Mouse (Mus musculus) kidney, embryonic 16.5 days (tissue): ENCODE results near the gene Gm49383. TPM values are rescaled to one million over a fixed set of nuclear protein-coding genes. Genes with fewer than 3 reads are reported as not detected.

ENCODE experiments used
- ATAC-seq: fragments of 200-750 bp; cut with Nextera tagmentation; 2 replicates; pipeline ENCODE4 v1.8.0; 2017; ENCODE audit warnings: moderate TSS enrichment; ENCODE audit not compliant: low FRiP score, low TSS enrichment
- H3K27ac ChIP-seq: fragments of 300-500 bp; sonication (generic); 2 replicates; pipeline ENCODE4 v1.5.1; 2014; ENCODE audit warnings: low read length
- H3K27me3 ChIP-seq: fragments of 300-500 bp; sonication (generic); 2 replicates; pipeline ENCODE4 v1.6.1; 2014; ENCODE audit warnings: low read length, control low read depth, mixed read lengths; ENCODE audit not compliant: insufficient read depth
- H3K36me3 ChIP-seq: fragments of 300-500 bp; sonication (generic); 2 replicates; pipeline ENCODE4 v1.6.1; 2014; ENCODE audit warnings: low read length, control low read depth, mixed read lengths; ENCODE audit not compliant: insufficient read depth
- H3K4me1 ChIP-seq: fragments of 300-500 bp; sonication (generic); 2 replicates; pipeline ENCODE4 v1.6.1; 2014; ENCODE audit warnings: low read length, control low read depth, mixed read lengths; ENCODE audit not compliant: insufficient read depth
- H3K4me2 ChIP-seq: fragments of 300-500 bp; sonication (generic); replicated peaks from 2 replicates; pipeline ENCODE4 v1.6.1; 2014; ENCODE audit warnings: low read depth, low read length
- H3K4me3 ChIP-seq: fragments of 300-500 bp; sonication (generic); 2 replicates; pipeline ENCODE4 v1.5.1; 2014; ENCODE audit warnings: mild to moderate bottlenecking, low read length
- H3K9ac ChIP-seq: fragments of 300-500 bp; sonication (generic); replicated peaks from 2 replicates; pipeline ENCODE4 v1.6.1; 2014; ENCODE audit warnings: low read length
- H3K9me3 ChIP-seq: fragments of 300-500 bp; sonication (generic); 2 replicates; pipeline ENCODE4 v1.6.1; 2016; ENCODE audit warnings: low read length, control low read depth
- WGBS: fragments of 180-500 bp; shearing (Covaris S2); extraction: QIAGEN DNeasy Blood & Tissue Kit; methylation state at CpG from one replicate; pipeline ENCODE4 v1.1.7; 2014; 5-methylcytosine and 5-hydroxymethylcytosine counted together
- polyA plus RNA-seq: library from polyadenylated mRNA; unstranded; fragments of >200 nt; fragmentation: Nextera tagmentation; extraction: Ambion mirVana; gene quantifications from 2 replicates; pipeline ENCODE4 v1.2.1, GENCODE M21; 2015

Gene Gm49383
- polyA plus RNA-seq, 1 experiment from 2014 or later: 32.6 TPM

DNA sequence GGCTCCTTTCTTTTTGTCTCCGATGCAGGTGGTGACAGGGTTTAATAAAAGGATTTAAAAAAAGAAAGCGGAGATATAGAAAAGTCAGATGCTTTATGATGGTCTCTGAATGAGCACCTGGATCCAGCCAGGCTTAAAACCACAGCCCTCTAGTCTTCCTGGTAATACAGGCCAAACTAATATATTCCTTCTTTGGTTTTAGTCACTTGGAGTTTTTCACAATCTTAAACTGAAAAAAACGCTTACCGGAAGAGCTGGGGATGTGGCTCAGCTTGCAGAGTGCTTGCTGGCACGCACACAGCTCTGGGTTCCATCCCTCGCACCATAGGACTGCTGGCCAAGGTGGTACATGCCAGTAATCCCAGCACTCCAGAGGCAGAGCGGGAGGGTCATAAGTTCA, 19.7 kb upstream of the Gm49383 start:
- H3K4me2 ChIP-seq: no peak overlapping the region
- no peak overlapping the region for H3K4me3 ChIP-seq
- no peak overlapping the region for H3K27ac ChIP-seq
- H3K27me3 ChIP-seq: no peaks in the 10 kb centered on the region
- H3K9me3 ChIP-seq: no peaks in the 10 kb centered on the region
- H3K9ac ChIP-seq: no peak overlapping the region
- H3K36me3 ChIP-seq: peaks cover 58% of the 10 kb centered on the region
- no peak for ATAC-seq
- WGBS: 95% methylated on average over 7 of the region's 7 CpGs
- 0 out of 2 replicates have a peak, but pooled peaks cover 8% of the 10 kb centered on the region for H3K4me1 ChIP-seq

DNA sequence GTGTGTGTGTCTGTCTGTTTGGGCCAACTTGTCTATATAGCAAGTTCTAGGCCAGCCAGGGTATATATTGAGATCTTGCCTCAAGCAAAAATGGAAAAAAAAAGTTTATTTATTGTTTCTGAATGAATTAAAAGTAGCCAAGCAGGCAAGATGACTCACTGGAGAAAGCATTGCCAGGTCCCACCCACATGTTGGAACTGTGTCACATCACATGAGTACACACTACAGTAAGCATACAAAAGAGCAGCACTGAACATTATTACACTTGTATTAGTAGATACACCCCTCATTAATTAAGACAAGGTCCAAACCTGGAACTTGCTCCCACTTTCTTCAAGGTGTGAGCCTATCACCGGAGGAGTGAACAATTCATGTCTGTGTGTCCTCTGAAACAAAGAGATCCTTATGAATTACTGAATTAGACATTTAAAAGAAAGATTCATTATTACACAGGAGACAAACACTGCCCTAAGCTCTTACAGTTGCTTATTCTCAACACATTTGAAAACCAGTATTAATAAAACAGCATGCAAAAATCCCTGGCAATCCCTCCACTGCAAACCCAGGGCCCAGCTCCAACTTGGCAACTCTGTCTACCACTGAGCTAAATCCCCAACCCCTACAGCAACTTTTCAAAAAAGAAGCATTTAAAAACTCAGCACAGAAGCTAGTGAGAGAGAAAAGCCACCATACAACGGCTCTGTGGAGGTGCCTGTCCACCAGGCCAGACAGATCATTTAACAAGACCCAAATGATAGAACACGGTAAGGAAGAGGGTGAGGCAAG, 18.3 kb upstream of the Gm49383 start:
- Histone ChIP-seq H3K36me3 (peaks cover 56% of the 10 kb centered on the region), H3K9ac (no peak overlapping the region), H3K4me1 (no peaks in the 10 kb centered on the region), H3K4me2 (no peak overlapping the region), H3K9me3 (no peaks in the 10 kb centered on the region), H3K27ac (no peak overlapping the region), H3K4me3 (no peak overlapping the region), H3K27me3 (no peaks in the 10 kb centered on the region)
- 88% methylated on average over 3 of the region's 3 CpGs for WGBS
- ATAC-seq: no peak

DNA sequence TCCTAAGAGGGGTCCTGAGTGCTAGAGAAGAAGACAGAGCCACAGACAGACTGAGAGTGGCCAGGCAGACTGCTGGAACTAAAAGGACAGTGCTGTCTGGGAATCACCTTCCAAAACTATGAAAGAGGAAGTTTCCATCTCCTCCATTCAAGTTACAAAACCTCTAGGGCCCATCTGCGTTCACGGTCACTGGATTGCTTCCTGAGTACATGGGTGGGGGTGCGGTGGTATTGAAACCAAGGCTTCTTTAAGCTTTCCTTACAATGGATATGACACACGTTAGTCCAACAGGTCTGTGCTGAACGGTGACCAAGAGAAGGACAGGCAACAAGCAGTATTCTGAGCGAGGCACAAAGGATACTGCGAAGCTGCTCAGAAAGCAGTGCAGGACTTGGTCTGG, 17.5 kb upstream of the Gm49383 start:
- H3K4me1 ChIP-seq: no peaks in the 10 kb centered on the region
- no peaks in the 10 kb centered on the region for H3K9me3 ChIP-seq
- H3K4me3 ChIP-seq: no peak overlapping the region
- H3K9ac ChIP-seq: no peak overlapping the region
- H3K27me3 ChIP-seq: no peaks in the 10 kb centered on the region
- peaks cover 60% of the 10 kb centered on the region for H3K36me3 ChIP-seq
- ATAC-seq: no peak
- WGBS: 91% methylated on average over 7 of the region's 7 CpGs
- no peak overlapping the region for H3K4me2 ChIP-seq
- no peak overlapping the region for H3K27ac ChIP-seq

DNA sequence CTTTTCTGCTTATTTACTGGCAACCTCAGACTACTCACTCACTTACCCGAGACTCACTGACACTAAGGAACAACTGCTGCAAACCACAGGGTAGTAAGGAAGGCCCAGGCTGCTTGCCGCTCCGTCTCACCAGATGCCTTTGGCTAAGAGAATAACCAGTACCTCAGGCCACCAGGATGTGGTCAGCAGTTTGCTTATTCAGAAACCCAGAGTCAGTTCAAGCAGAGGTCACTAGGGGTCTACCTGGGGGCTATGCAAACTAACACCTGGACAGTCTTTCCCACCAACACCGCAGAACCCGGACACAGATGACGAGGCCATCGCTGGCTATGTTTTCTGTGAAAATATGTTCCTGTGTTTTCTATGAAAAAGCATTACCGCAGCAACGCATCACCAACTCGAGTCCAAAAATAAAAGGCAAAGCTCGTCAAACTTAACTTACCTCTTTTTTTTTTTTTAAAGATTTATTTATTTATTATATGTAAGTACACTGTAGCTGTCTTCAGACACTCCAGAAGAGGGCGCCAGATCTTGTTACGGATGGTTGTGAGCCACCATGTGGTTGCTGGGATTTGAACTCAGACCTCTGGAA, 16.4 kb upstream of the Gm49383 start:
- no peak overlapping the region for H3K27ac ChIP-seq
- H3K4me1 ChIP-seq: no peaks in the 10 kb centered on the region
- WGBS: 93% methylated on average over 13 of the region's 13 CpGs
- H3K9ac ChIP-seq: no peak overlapping the region
- H3K4me2 ChIP-seq: no peak overlapping the region
- ATAC-seq: no peak
- H3K4me3 ChIP-seq: no peak overlapping the region
- H3K36me3 ChIP-seq: peaks cover 56% of the 10 kb centered on the region
- no peaks in the 10 kb centered on the region for H3K9me3 ChIP-seq
- no peaks in the 10 kb centered on the region for H3K27me3 ChIP-seq

DNA sequence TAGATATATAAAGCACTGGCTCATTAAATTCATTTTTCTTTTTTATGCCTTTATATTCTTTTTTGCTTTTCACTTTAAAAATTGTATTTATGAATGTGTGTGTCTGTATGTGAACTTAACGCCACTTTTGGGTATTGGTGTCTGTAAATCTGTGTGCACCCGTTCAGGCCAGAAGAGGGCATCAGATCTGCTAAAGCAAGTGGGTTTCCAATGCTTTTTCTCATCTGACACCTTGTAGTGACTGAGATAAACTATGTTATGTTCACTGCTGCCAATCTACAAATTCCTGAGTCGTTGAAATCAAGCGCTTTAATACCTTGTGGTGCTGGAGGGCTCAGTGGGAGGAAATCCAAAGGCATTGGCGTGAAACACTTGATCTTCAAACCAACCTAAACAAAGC, 14.2 kb upstream of the Gm49383 start:
- peaks cover 52% of the 10 kb centered on the region for H3K36me3 ChIP-seq
- H3K27ac ChIP-seq: no peak overlapping the region
- no peaks in the 10 kb centered on the region for H3K4me1 ChIP-seq
- WGBS: 72% methylated on average over 5 of the region's 5 CpGs
- H3K4me3 ChIP-seq: no peak overlapping the region
- H3K9ac ChIP-seq: no peak overlapping the region
- no peaks in the 10 kb centered on the region for H3K27me3 ChIP-seq
- H3K9me3 ChIP-seq: no peaks in the 10 kb centered on the region
- no peak for ATAC-seq
- H3K4me2 ChIP-seq: no peak overlapping the region

DNA sequence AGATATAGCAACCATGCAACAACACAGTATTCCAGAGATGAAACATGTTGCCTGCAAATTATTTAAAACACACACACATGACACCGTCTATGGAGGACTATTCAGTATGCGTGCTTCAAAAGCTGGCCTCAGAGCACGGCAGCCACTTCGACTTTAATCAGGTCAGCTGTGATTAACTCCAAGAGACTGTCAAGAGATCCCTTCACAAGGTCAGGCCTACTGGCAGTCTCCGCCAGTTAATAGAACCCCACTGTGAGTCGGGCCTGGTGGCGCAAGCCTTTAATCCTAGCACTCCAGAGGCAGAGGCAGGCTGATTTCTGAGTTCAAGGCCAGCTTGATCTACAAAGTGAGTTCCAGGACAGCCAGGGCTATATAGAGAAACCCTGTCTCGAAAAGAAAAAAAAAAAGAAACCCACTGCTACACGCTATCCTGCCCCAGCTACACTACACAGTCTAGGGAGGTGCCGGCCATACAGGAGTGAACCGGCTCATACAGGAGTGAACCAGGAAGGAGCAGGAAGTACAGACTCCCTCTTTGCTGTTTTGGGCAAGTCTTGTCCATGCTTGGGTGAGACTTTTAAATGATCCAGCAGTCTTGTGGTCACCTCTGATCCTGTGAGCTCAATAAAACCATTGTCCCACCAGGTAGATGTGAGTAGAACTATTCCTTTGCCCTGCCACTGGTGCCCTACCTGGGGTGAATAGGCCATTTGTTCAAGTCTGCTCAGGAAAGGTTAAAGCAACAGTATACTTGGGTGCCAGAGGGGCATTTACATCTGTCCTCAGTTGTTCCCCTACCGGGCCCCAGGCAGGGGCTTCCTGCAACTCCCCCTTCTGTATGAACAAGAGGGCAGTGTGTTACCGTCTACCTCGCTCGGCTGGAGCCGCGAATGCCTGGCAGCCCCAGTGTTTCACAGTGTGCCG, 13.4 kb upstream of the Gm49383 start:
- ATAC-seq: peak; percentile 68; the same call in 1 of the 2 replicates
- WGBS: 88% methylated on average over 18 of the region's 18 CpGs
- no peak overlapping the region for H3K27ac ChIP-seq
- H3K9me3 ChIP-seq: no peaks in the 10 kb centered on the region
- H3K4me3 ChIP-seq: no peak overlapping the region
- H3K36me3 ChIP-seq: peaks cover 48% of the 10 kb centered on the region
- no peak overlapping the region for H3K4me2 ChIP-seq
- no peak overlapping the region for H3K9ac ChIP-seq
- H3K4me1 ChIP-seq: no peaks in the 10 kb centered on the region
- H3K27me3 ChIP-seq: no peaks in the 10 kb centered on the region

DNA sequence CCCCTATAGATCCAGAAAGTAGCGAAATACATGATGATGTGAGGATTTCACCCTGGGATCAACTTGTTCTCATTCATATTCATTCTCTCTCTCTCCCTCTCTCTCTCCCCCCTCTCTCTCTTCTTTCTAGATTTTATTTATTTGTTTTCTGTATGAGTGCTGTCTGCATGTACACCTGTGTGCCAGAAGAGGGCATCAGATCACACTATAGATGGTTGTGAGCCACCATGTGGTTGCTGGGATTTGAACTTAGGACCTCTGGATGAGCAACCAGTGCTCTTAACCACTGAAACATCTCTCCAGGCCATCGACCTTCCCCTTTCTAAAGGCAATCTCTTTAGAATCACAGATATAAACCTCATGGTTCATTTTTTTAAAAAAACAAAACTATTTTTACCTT, 11.6 kb upstream of the Gm49383 start:
- H3K27me3 ChIP-seq: no peaks in the 10 kb centered on the region
- WGBS: 91% methylated on average over 2 of the region's 2 CpGs
- no peaks in the 10 kb centered on the region for H3K9me3 ChIP-seq
- H3K9ac ChIP-seq: no peak overlapping the region
- peaks cover 38% of the 10 kb centered on the region for H3K36me3 ChIP-seq
- no peak for ATAC-seq
- H3K27ac ChIP-seq: no peak overlapping the region
- no peak overlapping the region for H3K4me3 ChIP-seq
- H3K4me1 ChIP-seq: no peaks in the 10 kb centered on the region
- no peak overlapping the region for H3K4me2 ChIP-seq

DNA sequence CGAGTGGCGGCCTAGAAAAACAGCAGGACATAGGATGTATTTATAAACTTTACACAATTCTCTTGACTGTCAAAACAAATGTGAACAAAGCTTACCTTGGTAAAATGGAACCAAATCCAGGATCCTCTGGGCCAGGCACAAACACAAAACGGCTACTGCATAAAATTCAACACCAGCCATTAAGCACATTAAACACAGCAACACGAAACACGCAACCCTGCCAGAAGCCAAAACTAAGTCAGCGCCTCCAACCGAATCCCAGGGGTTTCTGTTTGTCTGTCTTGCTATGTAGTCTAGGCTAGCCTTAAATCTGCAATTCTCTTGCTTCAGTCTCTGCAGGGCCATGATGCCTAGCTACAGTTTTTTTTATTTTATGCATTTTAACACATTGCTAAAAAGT, 11.0 kb upstream of the Gm49383 start:
- no peaks in the 10 kb centered on the region for H3K27me3 ChIP-seq
- no peak overlapping the region for H3K4me3 ChIP-seq
- peaks cover 34% of the 10 kb centered on the region for H3K36me3 ChIP-seq
- no peak overlapping the region for H3K9ac ChIP-seq
- ATAC-seq: no peak
- no peaks in the 10 kb centered on the region for H3K9me3 ChIP-seq
- WGBS: 95% methylated on average over 7 of the region's 7 CpGs
- H3K4me2 ChIP-seq: no peak overlapping the region
- H3K4me1 ChIP-seq: no peaks in the 10 kb centered on the region
- H3K27ac ChIP-seq: no peak overlapping the region

DNA sequence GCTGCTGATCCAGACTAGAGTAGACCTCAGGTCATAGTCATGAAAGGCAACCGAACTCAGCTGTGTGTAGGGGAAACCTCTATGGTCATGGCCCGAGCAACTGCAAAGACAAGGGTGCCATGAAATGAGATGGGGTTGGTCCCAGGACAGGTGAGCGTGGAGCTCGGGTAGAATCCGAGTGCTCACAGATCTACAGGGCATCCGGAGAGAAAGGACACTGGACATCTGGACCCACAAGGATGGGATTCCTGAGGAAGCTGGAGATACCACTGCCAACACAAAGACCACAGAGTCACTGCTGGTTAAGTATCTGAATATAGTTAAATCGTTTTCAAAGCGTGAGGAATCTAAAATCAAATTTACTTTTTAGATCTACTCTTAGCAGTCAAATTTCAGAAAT, 10.5 kb upstream of the Gm49383 start:
- Histone ChIP-seq H3K36me3 (peaks cover 30% of the 10 kb centered on the region), H3K4me1 (no peaks in the 10 kb centered on the region), H3K27me3 (no peaks in the 10 kb centered on the region), H3K27ac (no peak overlapping the region), H3K9me3 (no peaks in the 10 kb centered on the region), H3K4me3 (no peak overlapping the region), H3K4me2 (no peak overlapping the region), H3K9ac (no peak overlapping the region)
- no peak for ATAC-seq
- 94% methylated on average over 8 of the region's 8 CpGs for WGBS
